Mouse (Mus musculus) gastrocnemius, postnatal 10 days (tissue): ENCODE measurements around the gene Nqo2. TPM values are rescaled to one million over a fixed set of nuclear protein-coding genes. Genes with fewer than 3 reads are reported as not detected.

Experiments used
- DNase-seq: peaks from one replicate; pipeline ENCODE4 v3.0.0; 2021; ENCODE audit warnings: mixed read lengths
- total RNA-seq, 2 experiments: library from RNA; stranded (reverse); gene quantifications; 2 replicates each; pipeline ENCODE4 v1.2.3; 2021

Gene Nqo2
- total RNA-seq, 2 experiments from 2014 or later: 13.6 to 16.8 TPM

DNA sequence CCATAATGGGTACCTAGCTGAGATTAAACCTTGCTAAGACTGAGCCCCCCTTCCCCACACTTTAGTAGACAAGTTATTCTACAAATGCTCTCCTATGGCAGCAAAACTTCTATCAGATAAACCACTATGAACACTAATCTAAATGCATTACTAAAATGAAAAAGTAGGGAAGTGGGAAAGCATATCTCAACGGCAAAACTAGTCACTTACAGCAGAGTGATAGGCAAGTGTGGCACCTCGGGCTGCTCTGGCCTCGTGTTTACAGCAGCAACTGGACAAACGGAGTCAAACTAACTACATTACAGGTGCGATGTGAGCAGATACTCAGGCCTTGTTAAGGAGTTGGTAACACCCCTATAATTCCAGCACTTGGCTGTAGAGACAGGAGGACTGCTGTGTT is 25.1 kb downstream of the Nqo2 start:
- DNase-seq: no peak

DNA sequence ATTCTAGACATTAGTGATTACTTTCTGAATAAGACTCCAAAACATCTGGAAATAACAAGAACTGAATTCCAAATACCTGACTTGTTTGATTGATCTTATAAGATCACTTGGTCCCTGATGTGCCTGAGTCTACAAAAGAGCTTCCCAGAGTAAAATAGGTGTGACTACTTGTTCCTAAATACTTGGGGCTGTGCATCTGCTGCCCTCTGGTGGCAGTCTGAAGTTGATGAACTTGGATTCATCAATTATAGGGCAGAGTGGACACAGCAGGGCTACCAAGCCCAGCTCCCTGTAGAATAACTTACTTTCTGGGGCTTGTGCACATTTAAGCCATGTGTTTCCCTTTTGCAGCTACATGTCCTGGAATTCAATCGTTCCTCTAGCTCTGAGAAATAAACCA is 30.7 kb downstream of the Nqo2 start:
- peak; percentile 69 for DNase-seq

DNA sequence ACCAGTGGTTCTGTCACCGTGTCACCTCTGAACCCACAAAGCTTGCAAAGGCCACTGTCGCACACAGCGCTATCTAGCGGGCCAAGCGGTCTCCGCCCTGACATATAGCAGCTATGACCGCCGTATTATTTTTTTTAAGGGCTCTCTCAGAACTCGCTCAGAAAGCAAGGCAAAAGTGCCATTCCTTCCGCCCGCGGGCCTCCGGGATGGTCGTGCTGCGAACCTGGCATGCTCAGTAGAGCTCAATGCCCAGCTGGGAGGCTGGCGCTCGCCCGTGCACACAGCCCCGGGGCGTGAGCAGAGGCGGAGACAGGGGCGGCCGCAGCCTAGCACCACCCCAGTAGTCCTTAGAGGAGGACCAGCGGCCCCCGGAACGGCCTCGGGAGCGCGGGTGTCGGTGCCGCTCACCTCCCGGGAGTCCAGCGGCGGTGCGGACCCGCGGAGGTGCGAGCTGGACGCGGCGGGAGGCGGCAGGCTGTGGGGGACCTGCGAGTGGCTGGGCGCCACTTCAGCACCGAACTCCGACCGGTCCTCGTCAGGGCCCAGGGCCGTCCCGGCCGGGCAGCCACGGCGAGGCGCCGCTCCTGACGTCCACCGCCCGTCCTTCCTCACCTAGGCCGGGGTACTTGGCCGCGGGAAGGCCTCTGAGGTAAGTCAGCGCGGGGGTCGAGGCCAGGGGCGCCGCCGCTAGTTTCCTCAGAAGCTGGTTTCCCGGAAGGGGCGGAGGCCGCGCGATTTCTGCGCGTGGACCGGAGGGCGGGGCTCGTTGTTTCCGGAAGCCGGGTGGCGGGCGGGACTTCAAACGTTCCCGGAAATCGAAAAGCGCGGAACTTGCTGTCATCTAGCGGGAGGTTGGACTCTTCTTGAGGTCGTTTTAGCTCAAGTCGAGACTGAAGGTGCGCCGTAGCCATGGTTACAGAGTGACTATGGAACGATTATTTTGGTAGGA is 37.8 kb downstream of the Nqo2 start, which contains the start of the genes Ripk1 and Serpinb6a:
Gene Ripk1 (plus strand): TSS at position 306 of the 949 bp plus-strand sequence.
Gene Serpinb6a (minus strand): TSS at position 737 of the 949 bp plus-strand sequence.
- peak; percentile 91 for DNase-seq

DNA sequence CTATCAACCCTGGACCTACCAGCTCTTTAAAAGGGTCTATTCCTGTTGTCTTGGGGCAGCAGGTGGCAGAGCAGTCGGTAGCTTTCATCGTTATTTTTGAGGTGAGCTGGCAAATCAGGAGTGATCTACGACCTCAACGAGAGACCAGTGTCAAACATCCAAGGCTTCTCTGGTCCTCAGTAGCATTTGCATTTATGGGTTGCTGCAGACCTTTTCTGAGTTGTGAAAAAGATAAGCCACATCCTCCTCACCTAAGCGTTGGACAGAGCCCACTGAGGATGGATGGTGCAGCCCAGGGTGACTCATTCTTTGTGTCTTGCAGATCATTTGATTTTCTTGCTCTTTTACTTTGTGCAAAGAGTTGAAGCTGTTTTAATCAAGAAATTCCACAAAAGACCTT is 38.6 kb downstream of the Nqo2 start:
- no peak for DNase-seq

DNA sequence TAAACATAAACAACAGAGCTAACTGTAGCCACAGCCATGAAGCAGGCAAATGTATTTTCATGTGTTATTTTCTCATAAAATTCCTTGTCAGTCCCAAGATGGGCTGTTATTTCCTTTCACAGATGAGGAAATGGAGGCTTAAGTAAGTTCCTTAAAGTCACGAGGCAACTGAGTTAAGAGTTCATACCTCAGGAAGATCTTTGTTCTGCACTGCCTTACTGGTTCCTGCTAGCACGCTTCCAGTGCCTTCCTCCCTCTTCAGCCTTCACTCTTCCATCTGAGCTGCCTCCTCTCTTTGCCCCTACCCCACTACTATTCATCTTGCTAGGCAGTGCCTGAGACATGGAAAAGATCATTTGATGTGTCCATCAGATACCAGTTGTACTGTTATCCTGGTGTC is 42.7 kb downstream of the Nqo2 start:
- no peak for DNase-seq

DNA sequence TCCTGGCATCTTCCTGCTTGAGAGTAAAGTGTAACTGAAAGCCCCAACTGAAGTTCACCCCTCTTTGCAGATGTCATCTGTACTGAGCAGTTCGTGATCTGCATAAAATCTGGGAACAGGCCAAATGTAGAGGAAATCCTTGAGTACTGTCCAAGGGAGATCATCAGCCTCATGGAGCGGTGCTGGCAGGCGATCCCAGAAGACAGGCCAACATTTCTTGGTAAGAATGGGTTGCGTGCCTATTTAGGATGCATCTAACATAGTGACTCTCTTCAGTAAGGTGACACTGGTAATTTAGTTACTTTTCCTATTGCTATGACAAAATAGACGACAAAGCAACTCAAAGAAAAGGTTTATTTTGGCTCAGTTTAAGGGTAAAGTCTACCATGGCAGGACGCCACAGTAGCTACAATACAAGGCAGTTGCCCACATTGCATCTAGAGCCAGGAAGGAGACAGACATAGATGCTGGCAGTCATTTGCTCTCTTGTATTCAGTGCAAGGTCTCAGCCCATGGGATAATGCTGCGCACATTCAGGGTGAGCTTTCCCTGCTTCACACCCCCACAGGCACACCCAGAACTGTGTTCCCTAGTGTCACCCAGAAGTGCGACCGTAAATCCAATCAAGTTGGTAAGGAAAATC is 52.6 kb downstream of the Nqo2 start:
- no peak for DNase-seq

DNA sequence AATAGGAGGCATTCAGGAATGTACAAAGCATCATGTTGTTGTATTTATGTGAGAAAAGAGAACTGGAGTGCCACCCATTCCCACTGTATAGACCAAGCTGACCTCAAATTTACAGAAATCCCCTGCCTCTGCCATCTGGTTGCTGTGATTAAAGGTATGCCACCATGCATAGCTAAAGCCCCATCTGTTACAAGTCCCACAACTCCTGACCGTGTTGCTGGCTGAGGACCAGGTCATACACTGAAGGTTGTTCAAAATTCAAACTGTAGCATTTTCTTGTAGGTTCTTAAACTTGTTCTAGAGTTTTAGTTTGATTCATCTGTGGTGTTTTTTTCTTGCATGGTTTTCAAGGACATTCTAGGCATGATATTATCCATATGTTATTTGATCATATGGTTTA is 54.0 kb downstream of the Nqo2 start:
- no peak for DNase-seq

DNA sequence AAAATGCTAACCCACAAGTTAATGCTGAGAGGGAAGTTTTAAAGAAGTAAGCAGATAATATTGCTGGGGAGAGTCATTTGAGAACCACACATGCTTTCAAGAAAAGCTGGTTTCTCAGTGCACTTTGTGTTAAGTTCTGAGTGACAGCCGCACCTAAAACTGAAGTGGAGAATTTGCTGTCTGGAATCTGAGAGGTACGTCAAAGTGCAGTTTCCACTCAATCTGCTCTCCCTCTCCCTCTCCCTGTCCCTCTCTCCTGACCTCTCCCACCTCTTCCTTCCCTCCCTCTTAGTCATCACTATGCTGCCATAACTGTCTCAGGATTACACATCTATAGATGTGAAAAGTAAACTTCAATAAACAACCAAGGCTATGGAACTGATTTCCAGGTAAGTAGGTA is 57.5 kb downstream of the Nqo2 start:
- DNase-seq: no peak

DNA sequence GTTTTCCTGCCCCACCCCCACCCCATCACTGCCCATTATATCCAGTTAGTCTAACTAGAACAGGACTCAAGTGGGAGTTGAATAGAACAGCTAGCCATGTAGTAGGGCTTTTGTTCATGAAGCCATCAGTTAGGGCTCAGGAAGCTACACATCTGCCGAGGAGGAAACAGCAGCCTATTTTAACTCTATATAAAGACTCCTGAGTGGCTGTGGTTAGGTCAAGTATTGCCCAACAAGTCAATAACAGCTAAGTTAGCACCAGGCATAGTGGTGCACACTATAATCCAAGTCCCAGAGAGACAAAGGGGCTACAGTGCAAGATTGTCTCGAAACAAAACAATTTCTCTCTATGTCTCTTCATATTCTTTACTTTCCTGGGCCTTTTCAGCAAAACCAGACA is 67.6 kb downstream of the Nqo2 start:
- no peak for DNase-seq

DNA sequence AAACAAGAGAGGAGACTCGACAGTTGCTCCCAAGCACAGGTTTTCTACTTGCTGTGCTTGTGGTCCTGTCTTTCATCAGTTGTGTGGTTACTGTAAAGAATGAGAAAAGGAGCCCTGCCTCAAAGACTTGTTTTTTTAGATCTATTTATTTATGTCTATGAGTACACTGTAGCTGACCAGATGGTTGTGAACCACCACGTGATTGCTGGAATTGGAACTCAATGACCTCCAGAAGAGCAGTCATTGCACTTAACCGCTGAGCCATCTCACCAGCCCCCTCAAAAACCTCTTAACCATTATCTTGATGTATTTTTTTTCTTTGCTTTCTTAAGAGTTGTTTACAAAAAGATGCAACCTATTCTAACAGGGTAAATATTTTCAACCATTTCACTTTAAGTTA is 70.9 kb downstream of the Nqo2 start:
- DNase-seq: no peak

DNA sequence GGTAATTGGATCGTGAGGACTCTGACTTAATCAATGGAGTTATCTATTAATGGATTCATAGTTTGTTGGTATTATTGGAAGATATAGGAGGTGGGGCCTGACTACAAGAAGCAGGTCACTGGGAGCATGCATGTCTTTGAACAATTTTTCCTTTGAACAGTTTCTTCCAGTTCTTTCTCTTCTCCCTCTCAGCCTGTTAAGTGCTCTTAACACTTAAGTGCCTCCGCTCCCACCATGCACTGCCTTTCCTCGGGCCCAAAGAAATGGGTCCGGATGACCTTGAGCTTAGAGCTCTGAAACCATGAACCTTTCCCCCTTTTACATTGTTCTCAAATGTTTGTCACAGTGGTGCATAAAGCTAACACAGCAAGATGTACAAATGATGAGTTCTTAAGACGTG is 72.2 kb downstream of the Nqo2 start:
- DNase-seq: no peak

DNA sequence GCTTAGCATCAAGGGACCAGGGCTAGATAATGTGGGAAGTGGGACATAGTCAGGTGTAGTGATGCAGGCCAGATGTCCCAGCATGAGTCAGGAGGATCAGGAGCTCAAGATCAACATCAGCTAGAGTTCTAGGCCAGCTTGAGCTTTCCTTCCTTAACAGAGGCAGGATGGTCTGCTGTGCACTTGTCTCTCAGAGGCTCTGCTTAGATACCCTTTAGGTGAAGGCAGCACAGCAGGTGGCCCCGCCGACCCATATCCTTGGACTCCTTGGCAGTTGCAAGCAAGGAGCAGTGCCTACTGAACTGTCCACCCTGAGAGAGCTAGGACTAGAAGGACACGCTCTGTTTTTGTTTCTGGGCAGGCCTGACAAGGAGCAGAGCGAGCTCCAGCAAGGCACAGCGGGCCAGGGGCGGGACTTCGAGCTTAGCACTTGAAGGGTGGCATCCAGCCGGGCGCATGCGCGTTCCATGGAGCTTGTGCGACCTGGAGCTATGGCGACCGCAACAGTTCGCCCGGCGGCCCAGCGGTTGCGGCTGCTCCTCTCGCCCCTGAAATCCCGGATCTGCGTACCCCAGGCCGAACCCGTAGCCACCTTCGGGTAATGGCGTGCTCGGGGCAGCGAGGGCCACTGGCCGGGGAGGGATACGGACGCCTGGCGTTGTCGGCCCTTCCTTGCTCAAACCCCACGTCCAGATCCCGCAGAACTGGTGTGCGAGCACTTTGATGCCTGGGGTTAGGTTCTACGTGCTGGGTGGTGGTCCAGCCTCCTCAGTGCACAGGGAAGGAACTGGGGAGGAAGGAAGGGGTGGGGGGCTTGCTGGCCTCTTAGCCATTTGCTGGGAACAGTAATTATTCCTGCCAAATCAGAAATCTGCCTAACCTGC is 72.9 kb downstream of the Nqo2 start, which contains the start of gene Bphl:
Gene Bphl (plus strand): TSS at position 426 of the 884 bp plus-strand sequence.
- DNase-seq: peak; percentile 91

DNA sequence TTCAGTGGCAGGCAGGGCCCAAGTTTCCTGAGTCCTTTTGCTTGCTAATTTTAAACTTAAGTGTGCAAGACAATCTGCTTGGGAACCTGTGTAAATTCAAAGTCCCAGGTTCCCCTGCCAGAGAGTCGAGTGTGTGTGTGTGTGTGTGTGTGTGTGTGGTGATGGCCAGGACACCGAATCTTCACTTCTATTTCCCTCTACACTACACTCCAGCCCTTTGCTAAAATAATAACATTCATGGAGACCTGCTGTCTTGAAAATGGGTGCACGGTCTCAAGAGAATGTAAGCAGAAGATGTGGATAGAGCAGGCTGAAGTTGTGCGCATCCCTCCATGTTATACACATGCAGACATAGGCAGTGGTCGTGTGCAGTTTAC is 73.6 kb downstream of the Nqo2 start:
- peak; percentile 20 for DNase-seq

Other genes with a start within 250 kb of the Nqo2 start
- not detected for gene Serpinb6e, start 121.3 kb upstream of the Nqo2 start, total RNA-seq
- under 1 TPM; 0.31 to 0.45 TPM for gene Serpinb6c, start 59.0 kb upstream of the Nqo2 start, total RNA-seq
- 10 to 100 TPM in 1 of 2 experiments, 1 to 10 TPM in 1; 8.5 to 11.2 TPM for gene Ripk1, start 37.7 kb downstream of the Nqo2 start, total RNA-seq
- gene Serpinb6a, start 38.1 kb downstream of the Nqo2 start, total RNA-seq: 10 to 100 TPM; 68.8 to 77.6 TPM
- gene Bphl, start 72.9 kb downstream of the Nqo2 start, total RNA-seq: 10 to 100 TPM; 21.3 to 26.5 TPM
- gene Tubb2a, start 113.3 kb downstream of the Nqo2 start, total RNA-seq: 10 to 100 TPM; 44.4 to 49.4 TPM
- gene Tubb2b, start 165.8 kb downstream of the Nqo2 start, total RNA-seq: 10 to 100 TPM; 17.1 to 20.5 TPM
- gene Psmg4, start 198.3 kb downstream of the Nqo2 start, total RNA-seq: 10 to 100 TPM; 32.2 to 33.2 TPM